Mouse (Mus musculus): ENCODE data around the gene Abca4. TPM values are rescaled to one million over a fixed set of nuclear protein-coding genes. Genes with fewer than 3 reads are reported as not detected.

Gene Abca4
- polyA plus RNA-seq, 1 experiment from 2014 or later, result 0.66 TPM

GRCm38 (mm10) chr3:122131633-122132032 lies 87.4 kb downstream of the Abca4 start:
- no peak for ATAC-seq (ENCODE audit: low read depth)
- 74% methylated on average over 3 of the region's 3 CpGs for WGBS
- Histone ChIP-seq H3K4me1 (ENCODE audit: control insufficient read depth, insufficient read depth, low read length) (peaks cover 10% of the 10 kb centered on the region; the same call in 1 of the 2 replicates), H3K27me3 (ENCODE audit: control insufficient read depth, insufficient read depth, low read length) (no peaks in the 10 kb centered on the region), H3K4me2 (ENCODE audit: low read depth, low read length) (no peak overlapping the region), H3K4me3 (ENCODE audit: low read depth, low read length) (no peak overlapping the region), H3K36me3 (ENCODE audit: control insufficient read depth, insufficient read depth, low read length) (no peaks in the 10 kb centered on the region), H3K27ac (ENCODE audit: low read depth, low read length) (no peak overlapping the region), H3K9ac (replicated peaks; ENCODE audit: low read depth, low read length) (no peak overlapping the region), H3K9me3 (ENCODE audit: control insufficient read depth, low read length) (no peaks in the 10 kb centered on the region)

GRCm38 (mm10) chr3:122133255-122133654 lies 89.0 kb downstream of the Abca4 start:
- ATAC-seq (ENCODE audit: low read depth), result no peak
- Histone ChIP-seq H3K27me3 (ENCODE audit: control insufficient read depth, insufficient read depth, low read length) (no peaks in the 10 kb centered on the region), H3K4me1 (ENCODE audit: control insufficient read depth, insufficient read depth, low read length) (peaks cover 10% of the 10 kb centered on the region; the same call in 1 of the 2 replicates), H3K4me3 (ENCODE audit: low read depth, low read length) (no peak overlapping the region), H3K9me3 (ENCODE audit: control insufficient read depth, low read length) (no peaks in the 10 kb centered on the region), H3K36me3 (ENCODE audit: control insufficient read depth, insufficient read depth, low read length) (no peaks in the 10 kb centered on the region), H3K27ac (ENCODE audit: low read depth, low read length) (no peak overlapping the region), H3K4me2 (ENCODE audit: low read depth, low read length) (no peak overlapping the region), H3K9ac (replicated peaks; ENCODE audit: low read depth, low read length) (no peak overlapping the region)
- WGBS, result 80% methylated on average over 5 of the region's 5 CpGs

GRCm38 (mm10) chr3:122133840-122134239 lies 89.6 kb downstream of the Abca4 start:
- H3K36me3 ChIP-seq (ENCODE audit: control insufficient read depth, insufficient read depth, low read length), result no peaks in the 10 kb centered on the region
- H3K9me3 ChIP-seq (ENCODE audit: control insufficient read depth, low read length), result no peaks in the 10 kb centered on the region
- ATAC-seq (ENCODE audit: low read depth), result no peak
- no peaks in the 10 kb centered on the region for H3K27me3 ChIP-seq (ENCODE audit: control insufficient read depth, insufficient read depth, low read length)
- no peak overlapping the region for H3K9ac ChIP-seq (replicated peaks; ENCODE audit: low read depth, low read length)
- H3K27ac ChIP-seq (ENCODE audit: low read depth, low read length), result no peak overlapping the region
- no peak overlapping the region for H3K4me3 ChIP-seq (ENCODE audit: low read depth, low read length)
- no peak overlapping the region for H3K4me2 ChIP-seq (ENCODE audit: low read depth, low read length)
- peaks cover 4% of the 10 kb centered on the region; the same call in 1 of the 2 replicates for H3K4me1 ChIP-seq (ENCODE audit: control insufficient read depth, insufficient read depth, low read length)
- WGBS, result 82% methylated on average over 6 of the region's 6 CpGs

GRCm38 (mm10) chr3:122140589-122141400 lies 96.6 kb downstream of the Abca4 start:
- peak; percentile 61; the same call in 1 of the 2 replicates for ATAC-seq (ENCODE audit: low read depth)
- WGBS, result 72% methylated on average over 18 of the region's 18 CpGs
- no peak overlapping the region for H3K9ac ChIP-seq (replicated peaks; ENCODE audit: low read depth, low read length)
- H3K27me3 ChIP-seq (ENCODE audit: control insufficient read depth, insufficient read depth, low read length), result no peaks in the 10 kb centered on the region
- H3K36me3 ChIP-seq (ENCODE audit: control insufficient read depth, insufficient read depth, low read length), result no peaks in the 10 kb centered on the region
- no peak overlapping the region for H3K4me2 ChIP-seq (ENCODE audit: low read depth, low read length)
- no peaks in the 10 kb centered on the region for H3K4me1 ChIP-seq (ENCODE audit: control insufficient read depth, insufficient read depth, low read length)
- H3K4me3 ChIP-seq (ENCODE audit: low read depth, low read length), result no peak overlapping the region
- H3K9me3 ChIP-seq (ENCODE audit: control insufficient read depth, low read length), result no peaks in the 10 kb centered on the region
- H3K27ac ChIP-seq (ENCODE audit: low read depth, low read length), result no peak overlapping the region

- Histone ChIP-seq H3K27ac (ENCODE audit: low read depth, low read length) (no peak overlapping the region), H3K27me3 (ENCODE audit: control insufficient read depth, insufficient read depth, low read length) (no peaks in the 10 kb centered on the region), H3K4me3 (ENCODE audit: low read depth, low read length) (no peak overlapping the region), H3K4me2 (ENCODE audit: low read depth, low read length) (no peak overlapping the region), H3K9ac (replicated peaks; ENCODE audit: low read depth, low read length) (no peak overlapping the region), H3K9me3 (ENCODE audit: control insufficient read depth, low read length) (no peaks in the 10 kb centered on the region), H3K4me1 (ENCODE audit: control insufficient read depth, insufficient read depth, low read length) (no peaks in the 10 kb centered on the region), H3K36me3 (ENCODE audit: control insufficient read depth, insufficient read depth, low read length) (no peaks in the 10 kb centered on the region)
- WGBS, result 71% methylated on average over 9 of the region's 9 CpGs
- no peak for ATAC-seq (ENCODE audit: low read depth)
These were observed 98.1 kb downstream of the Abca4 start for GRCm38 (mm10) chr3:122142256-122142922.

GRCm38 (mm10) chr3:122143432-122143831 lies 99.2 kb downstream of the Abca4 start:
- no peak overlapping the region for H3K27ac ChIP-seq (ENCODE audit: low read depth, low read length)
- H3K27me3 ChIP-seq (ENCODE audit: control insufficient read depth, insufficient read depth, low read length), result no peaks in the 10 kb centered on the region
- no peak overlapping the region for H3K9ac ChIP-seq (replicated peaks; ENCODE audit: low read depth, low read length)
- ATAC-seq (ENCODE audit: low read depth), result no peak
- 86% methylated on average over 3 of the region's 3 CpGs for WGBS
- H3K4me3 ChIP-seq (ENCODE audit: low read depth, low read length), result no peak overlapping the region
- no peaks in the 10 kb centered on the region for H3K4me1 ChIP-seq (ENCODE audit: control insufficient read depth, insufficient read depth, low read length)
- no peaks in the 10 kb centered on the region for H3K36me3 ChIP-seq (ENCODE audit: control insufficient read depth, insufficient read depth, low read length)
- no peaks in the 10 kb centered on the region for H3K9me3 ChIP-seq (ENCODE audit: control insufficient read depth, low read length)
- H3K4me2 ChIP-seq (ENCODE audit: low read depth, low read length), result no peak overlapping the region

- Histone ChIP-seq H3K9ac (replicated peaks; ENCODE audit: low read depth, low read length) (no peak overlapping the region), H3K27ac (ENCODE audit: low read depth, low read length) (no peak overlapping the region), H3K27me3 (ENCODE audit: control insufficient read depth, insufficient read depth, low read length) (no peaks in the 10 kb centered on the region), H3K9me3 (ENCODE audit: control insufficient read depth, low read length) (no peaks in the 10 kb centered on the region), H3K4me2 (ENCODE audit: low read depth, low read length) (no peak overlapping the region), H3K36me3 (ENCODE audit: control insufficient read depth, insufficient read depth, low read length) (no peaks in the 10 kb centered on the region), H3K4me1 (ENCODE audit: control insufficient read depth, insufficient read depth, low read length) (no peaks in the 10 kb centered on the region), H3K4me3 (ENCODE audit: low read depth, low read length) (no peak overlapping the region)
- WGBS, result 61% methylated on average over 3 of the region's 3 CpGs
- ATAC-seq (ENCODE audit: low read depth), result no peak
These were observed 101.2 kb downstream of the Abca4 start for GRCm38 (mm10) chr3:122145430-122145829.

- 84% methylated on average over 7 of the region's 7 CpGs for WGBS
- Histone ChIP-seq H3K27ac (ENCODE audit: low read depth, low read length) (no peak overlapping the region), H3K27me3 (ENCODE audit: control insufficient read depth, insufficient read depth, low read length) (no peaks in the 10 kb centered on the region), H3K4me1 (ENCODE audit: control insufficient read depth, insufficient read depth, low read length) (no peaks in the 10 kb centered on the region), H3K4me3 (ENCODE audit: low read depth, low read length) (no peak overlapping the region), H3K36me3 (ENCODE audit: control insufficient read depth, insufficient read depth, low read length) (no peaks in the 10 kb centered on the region), H3K9me3 (ENCODE audit: control insufficient read depth, low read length) (no peaks in the 10 kb centered on the region), H3K4me2 (ENCODE audit: low read depth, low read length) (no peak overlapping the region), H3K9ac (replicated peaks; ENCODE audit: low read depth, low read length) (no peak overlapping the region)
- ATAC-seq (ENCODE audit: low read depth), result no peak
These were observed 106.6 kb downstream of the Abca4 start for GRCm38 (mm10) chr3:122150836-122151235.

- ATAC-seq (ENCODE audit: low read depth), result no peak
- no peaks in the 10 kb centered on the region for H3K36me3 ChIP-seq (ENCODE audit: control insufficient read depth, insufficient read depth, low read length)
These were observed 108.2 kb downstream of the Abca4 start for GRCm38 (mm10) chr3:122152431-122152830.

More at GRCm38 (mm10) chr3:122152431-122152830, 108.2 kb downstream of the Abca4 start:
- Histone ChIP-seq H3K4me3 (ENCODE audit: low read depth, low read length) (no peak overlapping the region), H3K4me2 (ENCODE audit: low read depth, low read length) (no peak overlapping the region), H3K27ac (ENCODE audit: low read depth, low read length) (no peak overlapping the region), H3K4me1 (ENCODE audit: control insufficient read depth, insufficient read depth, low read length) (no peaks in the 10 kb centered on the region), H3K27me3 (ENCODE audit: control insufficient read depth, insufficient read depth, low read length) (no peaks in the 10 kb centered on the region), H3K9me3 (ENCODE audit: control insufficient read depth, low read length) (no peaks in the 10 kb centered on the region), H3K9ac (replicated peaks; ENCODE audit: low read depth, low read length) (no peak overlapping the region)
- WGBS, result 50% methylated on average over 4 of the region's 4 CpGs

Data from neural tube, embryonic 14.5 days (tissue).